Mouse (Mus musculus): ENCODE results near the gene Agfg2. TPM values are rescaled to one million over a fixed set of nuclear protein-coding genes. Genes with fewer than 3 reads are reported as not detected.

Agfg2 gene
- total and polyA plus RNA-seq, 2 experiments from 2014 or later, result 15.5 to 28.8 TPM

DNA sequence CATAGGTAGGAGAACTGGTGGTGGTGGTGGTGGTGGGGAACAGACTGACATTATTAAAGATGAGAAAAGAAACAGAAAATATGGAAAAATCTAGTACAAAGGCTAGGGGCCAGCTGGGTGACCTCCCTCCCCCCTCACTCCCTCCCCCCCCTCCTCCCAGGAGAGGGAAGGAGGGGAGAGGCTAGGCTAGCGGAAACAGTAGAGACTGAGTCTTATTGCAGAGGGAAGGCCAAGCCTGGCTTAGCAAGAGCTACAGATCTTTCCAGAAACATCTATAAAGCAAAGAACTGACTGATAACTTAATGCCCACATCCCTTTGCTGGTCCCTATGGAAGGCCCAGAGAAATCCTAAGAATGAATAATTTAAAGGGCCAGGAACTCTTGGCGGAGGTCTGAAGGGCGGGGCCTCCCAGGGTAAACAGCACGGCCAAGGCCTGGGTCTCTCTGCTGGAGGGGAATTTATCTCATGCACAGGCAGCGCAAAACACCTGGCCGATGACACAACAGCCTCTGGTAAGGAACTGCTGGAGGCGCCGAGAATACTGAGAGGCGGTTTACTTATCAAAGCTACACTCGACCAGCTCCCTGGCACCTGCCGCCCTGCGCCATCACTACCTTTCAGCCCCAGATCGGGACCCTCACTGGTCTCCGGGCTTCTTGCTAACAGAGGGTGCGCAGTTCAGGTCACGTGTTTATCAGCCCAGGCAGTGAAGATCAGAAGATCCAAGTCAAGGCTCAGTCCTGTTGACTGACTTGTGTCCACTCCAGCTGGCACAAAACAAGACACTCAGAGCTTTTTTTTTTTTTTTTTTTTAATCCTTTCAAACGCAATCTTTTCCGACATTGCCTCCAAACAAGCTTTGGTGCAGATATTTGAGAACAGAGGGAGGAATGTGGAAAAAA is 34.6 kb downstream of the Agfg2 start:
- H3K4me2 ChIP-seq (ENCODE audit: low read depth, low read length), result 0 out of 2 replicates have a peak overlapping the region, but pooled peaks have one; percentile 21
- 21% methylated on average over 18 of the region's 18 CpGs for WGBS
- no peak overlapping the region for H3K9ac ChIP-seq (replicated peaks; ENCODE audit: low read depth, low read length)
- peaks cover 20% of the 10 kb centered on the region; the same call in 1 of the 2 replicates for H3K27me3 ChIP-seq (ENCODE audit: control insufficient read depth, insufficient read depth, low read length)
- no peak for TF ChIP-seq EP300 (IDR thresholded peaks at IDR 0.05; ENCODE audit: low read depth)
- TF ChIP-seq CTCF (IDR thresholded peaks at IDR 0.05; ENCODE audit: low read depth), result no peak
- no peaks in the 10 kb centered on the region for H3K9me3 ChIP-seq (replicated peaks; ENCODE audit: control insufficient read depth, low read length)
- H3K27ac ChIP-seq (ENCODE audit: low read depth), result peak overlapping the region; percentile 5; the same call in 1 of the 2 replicates
- peaks cover 24% of the 10 kb centered on the region; the same call in 1 of the 2 replicates for H3K36me3 ChIP-seq (replicated peaks; ENCODE audit: control insufficient read depth, insufficient read depth, low read length)
- H3K4me3 ChIP-seq (ENCODE audit: low read depth, low read length), result no peak overlapping the region
- DNase-seq (ENCODE audit: low spot score), result no peak
- no peak for ATAC-seq (ENCODE audit: insufficient read depth, low read depth)
- peaks cover 5% of the 10 kb centered on the region; the same call in 1 of the 2 replicates for H3K4me1 ChIP-seq (ENCODE audit: control insufficient read depth, insufficient read depth)

DNA sequence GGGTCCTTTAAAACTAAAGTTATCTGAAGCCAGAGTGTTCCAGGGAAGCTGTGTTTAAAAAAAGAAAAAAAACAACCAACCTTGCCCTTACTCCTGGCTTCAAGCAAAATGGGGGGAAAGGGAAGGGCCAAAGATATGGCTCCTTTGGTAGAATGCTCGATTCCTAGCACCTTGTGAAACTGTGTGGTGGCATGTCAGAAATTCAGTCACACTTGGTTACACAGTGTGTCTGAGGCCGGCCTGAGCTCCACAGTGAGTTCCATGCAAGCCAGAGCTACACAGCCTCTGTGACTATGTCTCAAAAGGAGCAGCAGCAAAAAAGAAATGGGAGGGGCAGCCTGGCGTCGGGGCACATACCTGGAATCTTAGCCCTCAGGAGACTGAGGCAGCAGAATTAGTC is 35.3 kb downstream of the Agfg2 start:
- TF ChIP-seq EP300 (IDR thresholded peaks at IDR 0.05; ENCODE audit: low read depth) (no peak), CTCF (IDR thresholded peaks at IDR 0.05; ENCODE audit: low read depth) (no peak)
- Histone ChIP-seq H3K9me3 (replicated peaks; ENCODE audit: control insufficient read depth, low read length) (no peaks in the 10 kb centered on the region), H3K4me2 (ENCODE audit: low read depth, low read length) (no peak overlapping the region), H3K9ac (replicated peaks; ENCODE audit: low read depth, low read length) (no peak overlapping the region), H3K27ac (ENCODE audit: low read depth) (peak overlapping the region; percentile 5; the same call in 1 of the 2 replicates), H3K4me1 (ENCODE audit: control insufficient read depth, insufficient read depth) (peaks cover 5% of the 10 kb centered on the region; the same call in 1 of the 2 replicates), H3K27me3 (ENCODE audit: control insufficient read depth, insufficient read depth, low read length) (peaks cover 25% of the 10 kb centered on the region), H3K4me3 (ENCODE audit: low read depth, low read length) (no peak overlapping the region), H3K36me3 (replicated peaks; ENCODE audit: control insufficient read depth, insufficient read depth, low read length) (peaks cover 20% of the 10 kb centered on the region; the same call in 1 of the 2 replicates)
- DNase-seq (ENCODE audit: low spot score) (no peak), ATAC-seq (ENCODE audit: insufficient read depth, low read depth) (no peak)
- WGBS, result 36% methylated on average over 4 of the region's 4 CpGs

DNA sequence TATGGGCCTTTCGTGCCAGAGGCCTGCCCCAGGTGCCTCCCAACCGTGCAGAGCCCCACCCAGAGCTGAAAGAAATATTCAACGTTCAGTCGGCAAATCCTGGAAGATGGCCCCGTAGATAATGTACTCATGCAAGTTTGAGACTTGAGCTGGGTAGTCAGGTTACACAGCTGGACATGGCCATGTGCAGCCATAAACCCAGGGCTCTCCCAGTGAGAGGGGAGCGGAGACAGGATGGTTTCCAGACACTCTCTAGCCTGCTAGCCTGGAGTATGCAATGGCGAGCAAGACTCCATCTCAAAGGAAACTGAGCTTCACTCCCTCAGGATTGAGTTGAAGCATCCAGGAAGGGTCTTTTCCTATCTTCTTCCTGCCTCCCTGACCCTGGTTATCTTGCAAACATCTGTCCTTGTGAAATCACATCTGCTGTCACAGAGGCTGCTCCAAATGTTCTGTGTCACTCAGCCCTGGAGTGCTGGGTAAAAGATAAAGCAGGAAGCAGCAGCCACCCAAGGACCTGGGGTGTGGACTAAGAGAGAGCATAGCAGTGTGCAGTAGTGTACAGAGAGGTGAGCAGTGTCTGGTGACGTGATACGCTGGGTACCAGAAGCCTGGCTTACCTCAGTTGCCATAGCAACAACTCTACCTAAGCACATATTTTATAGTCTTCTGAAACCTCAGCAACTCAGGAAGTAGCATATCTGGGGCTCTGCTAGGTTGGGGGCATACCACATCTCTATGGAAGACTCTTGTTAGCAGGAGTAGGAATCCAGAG is 36.5 kb downstream of the Agfg2 start:
- Histone ChIP-seq H3K9ac (replicated peaks; ENCODE audit: low read depth, low read length) (no peak overlapping the region), H3K4me3 (ENCODE audit: low read depth, low read length) (no peak overlapping the region), H3K36me3 (replicated peaks; ENCODE audit: control insufficient read depth, insufficient read depth, low read length) (peaks cover 10% of the 10 kb centered on the region; the same call in 1 of the 2 replicates), H3K4me2 (ENCODE audit: low read depth, low read length) (no peak overlapping the region), H3K27me3 (ENCODE audit: control insufficient read depth, insufficient read depth, low read length) (peaks cover 33% of the 10 kb centered on the region), H3K27ac (ENCODE audit: low read depth) (no peak overlapping the region), H3K9me3 (replicated peaks; ENCODE audit: control insufficient read depth, low read length) (no peaks in the 10 kb centered on the region), H3K4me1 (ENCODE audit: control insufficient read depth, insufficient read depth) (peaks cover 5% of the 10 kb centered on the region; the same call in 1 of the 2 replicates)
- TF ChIP-seq EP300 (IDR thresholded peaks at IDR 0.05; ENCODE audit: low read depth) (no peak), CTCF (IDR thresholded peaks at IDR 0.05; ENCODE audit: low read depth) (no peak)
- 51% methylated on average over 9 of the region's 9 CpGs for WGBS
- ATAC-seq (ENCODE audit: insufficient read depth, low read depth), result no peak
- no peak for DNase-seq (ENCODE audit: low spot score)

DNA sequence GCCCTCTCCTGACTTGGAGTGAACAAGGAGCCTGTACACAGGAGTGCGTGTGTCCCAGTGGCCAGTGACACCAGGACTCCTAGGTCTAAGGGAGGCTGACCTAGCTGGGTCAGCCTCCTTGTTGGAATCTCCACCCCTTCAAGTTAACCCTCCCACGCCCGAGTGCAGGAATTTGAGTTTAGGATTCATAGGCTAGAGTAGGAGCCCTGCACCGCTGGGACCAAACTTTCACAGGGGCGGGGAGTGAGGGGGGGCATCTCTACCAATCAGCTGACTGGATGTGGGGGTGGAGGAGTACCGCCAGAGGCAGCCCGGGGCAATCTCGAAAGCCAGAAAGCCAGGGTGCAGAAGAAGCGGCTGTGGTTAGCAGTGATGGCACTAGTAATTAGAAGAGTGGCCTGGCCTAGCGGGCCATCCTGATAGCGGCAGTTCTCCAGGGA is 38.9 kb downstream of the Agfg2 start, which contains the start of gene Irs3:
Gene Irs3, minus strand, starts transcription at position 63 of the 440 bp plus-strand sequence.
- 25% methylated on average over 11 of the region's 11 CpGs for WGBS
- no peak for DNase-seq (ENCODE audit: low spot score)
- Histone ChIP-seq H3K4me1 (ENCODE audit: control insufficient read depth, insufficient read depth) (peaks cover 5% of the 10 kb centered on the region; the same call in 1 of the 2 replicates), H3K27ac (ENCODE audit: low read depth) (no peak within 1 kb of the TSS), H3K27me3 (ENCODE audit: control insufficient read depth, insufficient read depth, low read length) (peaks cover 33% of the 10 kb centered on the region), H3K4me3 (ENCODE audit: low read depth, low read length) (peak within 1 kb of the TSS; percentile 30), H3K36me3 (replicated peaks; ENCODE audit: control insufficient read depth, insufficient read depth, low read length) (peaks cover 15% of the 10 kb centered on the region), H3K4me2 (ENCODE audit: low read depth, low read length) (peak within 1 kb of the TSS; percentile 63), H3K9ac (replicated peaks; ENCODE audit: low read depth, low read length) (no peak within 1 kb of the TSS), H3K9me3 (replicated peaks; ENCODE audit: control insufficient read depth, low read length) (no peaks in the 10 kb centered on the region)
- TF ChIP-seq EP300 (IDR thresholded peaks at IDR 0.05; ENCODE audit: low read depth) (no peak), CTCF (IDR thresholded peaks at IDR 0.05; ENCODE audit: low read depth) (no peak)
- no peak for ATAC-seq (ENCODE audit: insufficient read depth, low read depth)

DNA sequence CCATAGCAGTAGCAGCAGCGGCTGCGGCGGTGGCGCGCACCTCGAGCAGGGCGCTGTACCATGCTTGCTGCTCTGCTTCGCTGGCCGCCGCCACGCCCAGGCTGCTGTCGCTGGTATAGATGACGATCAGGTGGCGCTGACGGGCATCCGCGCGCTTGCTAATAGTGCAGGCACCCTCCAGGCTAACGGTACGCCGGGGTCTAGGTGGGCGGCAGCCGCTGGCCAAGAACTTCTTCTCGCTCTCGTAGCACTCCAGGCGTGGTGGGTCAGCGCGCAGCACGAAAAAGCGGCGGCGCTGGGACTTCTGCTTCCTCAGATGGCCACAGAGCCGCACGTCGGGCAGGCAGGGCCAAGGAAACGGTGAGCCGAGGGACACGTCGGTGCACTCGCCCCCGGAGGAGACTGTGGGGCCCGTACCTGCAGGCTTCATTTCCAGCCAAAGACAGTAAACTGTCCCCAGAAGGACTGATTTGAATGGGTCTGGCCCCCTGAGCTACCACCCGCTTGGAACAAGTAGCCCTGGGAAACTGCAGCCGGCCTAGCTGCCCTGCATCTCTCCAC is 39.4 kb downstream of the Agfg2 start:
- TF ChIP-seq EP300 (IDR thresholded peaks at IDR 0.05; ENCODE audit: low read depth) (no peak), CTCF (IDR thresholded peaks at IDR 0.05; ENCODE audit: low read depth) (no peak)
- no peak for DNase-seq (ENCODE audit: low spot score)
- Histone ChIP-seq H3K36me3 (replicated peaks; ENCODE audit: control insufficient read depth, insufficient read depth, low read length) (peaks cover 20% of the 10 kb centered on the region), H3K27ac (ENCODE audit: low read depth) (no peak overlapping the region), H3K4me1 (ENCODE audit: control insufficient read depth, insufficient read depth) (peaks cover 5% of the 10 kb centered on the region; the same call in 1 of the 2 replicates), H3K9ac (replicated peaks; ENCODE audit: low read depth, low read length) (no peak overlapping the region), H3K9me3 (replicated peaks; ENCODE audit: control insufficient read depth, low read length) (no peaks in the 10 kb centered on the region), H3K27me3 (ENCODE audit: control insufficient read depth, insufficient read depth, low read length) (peaks cover 33% of the 10 kb centered on the region), H3K4me2 (ENCODE audit: low read depth, low read length) (peak overlapping the region; percentile 63), H3K4me3 (ENCODE audit: low read depth, low read length) (peak overlapping the region; percentile 30)
- WGBS, result 4% methylated on average over 44 of the region's 44 CpGs
- no peak; the same call in 1 of the 2 replicates for ATAC-seq (ENCODE audit: insufficient read depth, low read depth)
